Mouse (Mus musculus) CH12.LX (cell line): Measurements from ENCODE around the gene Fbxo11. TPM values are rescaled to one million over a fixed set of nuclear protein-coding genes. Genes with fewer than 3 reads are reported as not detected.

ENCODE experiments used
- DNase-seq: peaks from one replicate; pipeline ENCODE4 v3.0.0-alpha.2; 2013; ENCODE audit errors: extremely low read depth
- H3K27ac ChIP-seq: 2 replicates; pipeline ENCODE4 v1.5.1; 2012; ENCODE audit warnings: low read depth, mild to moderate bottlenecking, control low read depth, moderate library complexity; ENCODE audit not compliant: insufficient read depth
- H3K27me3 ChIP-seq: replicated peaks from 2 replicates; pipeline ENCODE3; 2012; ENCODE audit warnings: inconsistent platforms
- H3K36me3 ChIP-seq, 2 experiments: replicated peaks in 1 of 2; 2 replicates each; pipeline versions ENCODE3 to v1.6.1; 2012; ENCODE audit warnings: inconsistent platforms in 1 of 2, low read length in 1 of 2, mild to moderate bottlenecking in 1 of 2, mixed read lengths in 1 of 2, moderate library complexity in 1 of 2; ENCODE audit not compliant: control insufficient read depth in 1 of 2, insufficient read depth in 1 of 2
- H3K4me1 ChIP-seq, 2 experiments: 2 replicates each; pipeline ENCODE4 v1.6.1; 2012; ENCODE audit warnings: inconsistent platforms in 1 of 2, moderate library complexity in 1 of 2; ENCODE audit not compliant: insufficient read depth in 2 of 2, control insufficient read depth in 1 of 2
- H3K4me2 ChIP-seq: 2 replicates; pipeline ENCODE4 v1.6.1; 2012; ENCODE audit warnings: low read depth, mild to moderate bottlenecking, control low read depth; ENCODE audit not compliant: poor library complexity, insufficient read depth, severe bottlenecking
- H3K4me3 ChIP-seq, 3 experiments: fragments of 150-350 bp in 1 of 3; sonication (generic) in 1 of 3; replicated peaks in 1 of 3; 2 replicates each; pipeline versions ENCODE3 to v1.5.1; 2011 to 2012; ENCODE audit warnings: low read depth in 2 of 3, low read length in 2 of 3, mild to moderate bottlenecking in 2 of 3, moderate library complexity in 2 of 3, control low read depth in 1 of 3, improper control_type of control experiment in 1 of 3, inconsistent platforms in 1 of 3, mixed read lengths in 1 of 3; ENCODE audit not compliant: poor library complexity in 1 of 3
- H3K79me2 ChIP-seq: replicated peaks from 2 replicates; pipeline ENCODE4 v1.6.1; 2012; ENCODE audit warnings: mild to moderate bottlenecking, moderate library complexity; ENCODE audit not compliant: control insufficient read depth, poor library complexity, insufficient read depth, severe bottlenecking; ENCODE audit errors: extremely low read depth
- H3K9ac ChIP-seq: 2 replicates; pipeline ENCODE4 v1.6.1; 2012; ENCODE audit warnings: low read depth, mild to moderate bottlenecking, control low read depth, moderate library complexity; ENCODE audit not compliant: insufficient read depth
- H3K9me3 ChIP-seq: replicated peaks from 2 replicates; pipeline ENCODE3; 2012; ENCODE audit warnings: low read length, inconsistent platforms, mixed read lengths
- CHD1 ChIP-seq: IDR thresholded peaks from 2 replicates; pipeline ENCODE4 v1.6.1; 2012; ENCODE audit warnings: low read depth, low read length, improper control_type of control experiment, inconsistent platforms
- CHD2 ChIP-seq: IDR thresholded peaks from 2 replicates; pipeline ENCODE4 v1.6.1; 2011; ENCODE audit warnings: low read length, improper control_type of control experiment
- CTCF ChIP-seq, 2 experiments: IDR thresholded peaks in 1 of 2; conservative IDR thresholded peaks in 1 of 2; 2 replicates each; pipeline ENCODE4 v1.5.1; 2011 to 2012; ENCODE audit warnings: low read depth in 2 of 2, low read length in 2 of 2, improper control_type of control experiment in 1 of 2, inconsistent platforms in 1 of 2, mild to moderate bottlenecking in 1 of 2, moderate library complexity in 1 of 2
- E2F4 ChIP-seq: IDR thresholded peaks from 2 replicates; pipeline ENCODE4 v1.6.1; 2011; ENCODE audit warnings: low read depth, low read length, improper control_type of control experiment; ENCODE audit not compliant: insufficient replicate concordance
- ELF1 ChIP-seq: IDR thresholded peaks from 2 replicates; pipeline ENCODE4 v1.6.1; 2014; ENCODE audit warnings: low read depth, mild to moderate bottlenecking, inconsistent platforms, low read length, improper control_type of control experiment
- EP300 ChIP-seq: IDR thresholded peaks from 2 replicates; pipeline ENCODE4 v1.6.1; 2011; ENCODE audit warnings: low read length, improper control_type of control experiment
- ETS1 ChIP-seq: conservative IDR thresholded peaks from 2 replicates; pipeline ENCODE4 v1.6.1; 2012; ENCODE audit warnings: low read depth, mild to moderate bottlenecking, inconsistent platforms, low read length, improper control_type of control experiment, moderate library complexity
- GABPA ChIP-seq: IDR thresholded peaks from 2 replicates; pipeline ENCODE4 v1.6.1; 2012; ENCODE audit warnings: low read depth, low read length, improper control_type of control experiment, inconsistent platforms; ENCODE audit not compliant: insufficient replicate concordance
- HCFC1 ChIP-seq: IDR thresholded peaks from 2 replicates; pipeline ENCODE4 v1.6.1; 2012; ENCODE audit warnings: low read depth, mild to moderate bottlenecking, inconsistent platforms, low read length, improper control_type of control experiment
- IRF4 ChIP-seq: IDR thresholded peaks from 2 replicates; pipeline ENCODE4 v1.6.1; 2014; ENCODE audit warnings: low read depth, mild to moderate bottlenecking, inconsistent platforms, low read length, improper control_type of control experiment
- JUN ChIP-seq: IDR thresholded peaks from 2 replicates; pipeline ENCODE4 v1.6.1; 2011; ENCODE audit warnings: low read depth, mild to moderate bottlenecking, low read length, improper control_type of control experiment, moderate library complexity; ENCODE audit not compliant: insufficient read depth
- JUND ChIP-seq: conservative IDR thresholded peaks from 2 replicates; pipeline ENCODE4 v1.6.1; 2011; ENCODE audit warnings: low read depth, low read length, improper control_type of control experiment
- KAT2A ChIP-seq: IDR thresholded peaks from 2 replicates; pipeline ENCODE4 v1.6.1; 2012; ENCODE audit warnings: low read length, improper control_type of control experiment, inconsistent platforms; ENCODE audit not compliant: insufficient replicate concordance
- MAFK ChIP-seq: IDR thresholded peaks from 2 replicates; pipeline ENCODE4 v1.6.1; 2011; ENCODE audit warnings: low read length, improper control_type of control experiment; ENCODE audit not compliant: insufficient replicate concordance
- MAX ChIP-seq: IDR thresholded peaks from 2 replicates; pipeline ENCODE4 v1.6.1; 2011; ENCODE audit warnings: low read length, improper control_type of control experiment
- MAZ ChIP-seq: IDR thresholded peaks from 2 replicates; pipeline ENCODE4 v1.6.1; 2012; ENCODE audit warnings: low read depth, mild to moderate bottlenecking, inconsistent platforms, low read length, improper control_type of control experiment, moderate library complexity
- MEF2A ChIP-seq: IDR thresholded peaks from 2 replicates; pipeline ENCODE4 v1.6.1; 2014; ENCODE audit warnings: low read depth, mild to moderate bottlenecking, inconsistent platforms, low read length, improper control_type of control experiment, borderline replicate concordance
- MXI1 ChIP-seq: IDR thresholded peaks from 2 replicates; pipeline ENCODE4 v1.6.1; 2011; ENCODE audit warnings: mild to moderate bottlenecking, low read depth, low read length, improper control_type of control experiment
- MYC ChIP-seq: IDR thresholded peaks from 2 replicates; pipeline ENCODE4 v1.6.1; 2011; ENCODE audit warnings: low read depth, mild to moderate bottlenecking, improper control_type of control experiment, low read length
- NELFE ChIP-seq: IDR thresholded peaks from 2 replicates; pipeline ENCODE4 v1.6.1; 2011; ENCODE audit warnings: low read depth, low read length, improper control_type of control experiment
- NRF1 ChIP-seq: IDR thresholded peaks from 2 replicates; pipeline ENCODE4 v1.6.1; 2014; ENCODE audit warnings: low read depth, mild to moderate bottlenecking, inconsistent platforms, low read length, improper control_type of control experiment, moderate library complexity
- POLR2A ChIP-seq: IDR thresholded peaks from 2 replicates; pipeline ENCODE4 v1.6.1; 2011; ENCODE audit warnings: low read depth, mild to moderate bottlenecking, improper control_type of control experiment, low read length
- POLR2AphosphoS2 ChIP-seq: IDR thresholded peaks from 2 replicates; pipeline ENCODE4 v1.6.1; 2011; ENCODE audit warnings: low read depth, low read length, improper control_type of control experiment
- RAD21 ChIP-seq: IDR thresholded peaks from 2 replicates; pipeline ENCODE4 v1.6.1; 2011; ENCODE audit warnings: low read depth, mild to moderate bottlenecking, low read length, improper control_type of control experiment, moderate library complexity
- RCOR1 ChIP-seq: conservative IDR thresholded peaks from 2 replicates; pipeline ENCODE4 v1.6.1; 2012; ENCODE audit warnings: low read depth, mild to moderate bottlenecking, inconsistent platforms, low read length, improper control_type of control experiment
- SMC3 ChIP-seq: IDR thresholded peaks from 2 replicates; pipeline ENCODE4 v1.6.1; 2011; ENCODE audit warnings: low read depth, low read length, improper control_type of control experiment
- TCF12 ChIP-seq: IDR thresholded peaks from 2 replicates; pipeline ENCODE4 v1.6.1; 2014; ENCODE audit warnings: low read depth, mild to moderate bottlenecking, inconsistent platforms, low read length, improper control_type of control experiment
- UBTF ChIP-seq: IDR thresholded peaks from 2 replicates; pipeline ENCODE4 v1.6.1; 2012; ENCODE audit warnings: low read depth, mild to moderate bottlenecking, inconsistent platforms, low read length, improper control_type of control experiment, moderate library complexity
- USF1 ChIP-seq: IDR thresholded peaks from 2 replicates; pipeline ENCODE4 v1.6.1; 2014; ENCODE audit warnings: low read depth, mild to moderate bottlenecking, inconsistent platforms, low read length, improper control_type of control experiment
- USF2 ChIP-seq: conservative IDR thresholded peaks from 2 replicates; pipeline ENCODE4 v1.6.1; 2011; ENCODE audit warnings: low read depth, low read length, improper control_type of control experiment
- ZC3H11A ChIP-seq: IDR thresholded peaks from 2 replicates; pipeline ENCODE4 v1.6.1; 2012; ENCODE audit warnings: low read depth, mild to moderate bottlenecking, inconsistent platforms, low read length, improper control_type of control experiment
- ZKSCAN1 ChIP-seq: IDR thresholded peaks from 2 replicates; pipeline ENCODE4 v1.6.1; 2012; ENCODE audit warnings: low read depth, inconsistent platforms, low read length, improper control_type of control experiment, borderline replicate concordance
- ZMIZ1 ChIP-seq: IDR thresholded peaks from 2 replicates; pipeline ENCODE4 v1.6.1; 2012; ENCODE audit warnings: low read depth, mild to moderate bottlenecking, inconsistent platforms, low read length, improper control_type of control experiment
- ZNF384 ChIP-seq: IDR thresholded peaks from 2 replicates; pipeline ENCODE4 v1.6.1; 2012; ENCODE audit warnings: low read depth, low read length, improper control_type of control experiment, inconsistent platforms
- dilution Hi-C: fragments of 300-500 bp; cut with MboI; formaldehyde crosslinking; loops from 2 replicates; pipeline ENCODE4 v1.14.3; 2020; ENCODE audit warnings: low sequenced_read_pairs; ENCODE audit not compliant: extremely low pct_unique_long_range_greater_than_20kb, extremely low pct_ligation_motif_present
- in situ Hi-C: fragments of 300-500 bp; cut with MboI; formaldehyde crosslinking; loops from 3 replicates; pipeline ENCODE4 v1.14.3; 2019; ENCODE audit warnings: low sequenced_read_pairs, low pct_ligation_motif_present, low pct_unique_long_range_greater_than_20kb, mixed read lengths
- polyA plus RNA-seq: library from polyadenylated mRNA; unstranded; fragments of >175 nt; gene quantifications from 2 replicates; pipeline ENCODE4 v1.2.1, GENCODE M21; 2012; ENCODE audit warnings: low read depth; ENCODE audit not compliant: insufficient read length
- total RNA-seq, 2 experiments: library from RNA; depleted of rRNA; stranded (reverse); fragments of 300-350 nt in 1 of 2; fragments of >200 nt in 1 of 2; gene quantifications; 2 replicates each; pipeline ENCODE4 v1.2.3; 2012 to 2014

The Fbxo11 gene
- total and polyA plus RNA-seq, 3 experiments, result 37.6 to 61.8 (median 61.0) TPM

DNA sequence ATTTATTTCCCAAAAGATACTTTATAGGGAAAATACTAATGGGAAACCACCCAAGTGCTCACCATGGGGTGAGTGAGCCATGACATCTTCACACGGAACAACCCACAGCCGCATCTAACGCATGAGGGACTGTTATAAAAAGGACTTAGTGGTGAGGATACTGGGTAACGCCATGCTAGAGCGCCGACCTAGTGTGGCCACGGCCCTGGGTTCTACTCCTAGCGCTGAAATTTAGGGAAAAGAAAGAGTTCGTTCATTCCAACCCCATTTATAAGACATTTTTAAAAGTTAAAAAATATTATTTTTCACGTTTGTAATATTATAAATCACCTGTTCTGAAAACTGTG lies 48.8 kb upstream of the Fbxo11 start (continued):
- TF ChIP-seq KAT2A, result no peak
- TF ChIP-seq POLR2AphosphoS2, result peak; percentile 87
- no peak for TF ChIP-seq TCF12
- TF ChIP-seq GABPA, result no peak
- no peak for TF ChIP-seq USF1
- peak; percentile 73 for TF ChIP-seq POLR2A
- TF ChIP-seq NRF1, result no peak
- peak; percentile 78; the same call in 1 of the 2 replicates for TF ChIP-seq MXI1
- no peak for TF ChIP-seq SMC3
- no peak for TF ChIP-seq MEF2A
- no peak for TF ChIP-seq IRF4
- no peak for TF ChIP-seq E2F4

GRCm38 (mm10) chr17:88113015-88113882 lies 48.2 kb upstream of the Fbxo11 start:
- Histone ChIP-seq H3K36me3 (peaks cover 13 to 14% of the 10 kb centered on the region in 2 experiments), H3K79me2 (peaks cover 2% of the 10 kb centered on the region), H3K9me3 (peaks cover 15% of the 10 kb centered on the region), H3K27ac (peak overlapping the region; percentile 99), H3K9ac (peak overlapping the region; percentile 73), H3K4me1 (peaks cover 9 to 53% of the 10 kb centered on the region in 2 experiments), H3K27me3 (no peaks in the 10 kb centered on the region), H3K4me3 (no peak overlapping the region), H3K4me2 (peak overlapping the region; percentile 85)
- peak; percentile 99 for DNase-seq
- dilution Hi-C loops (no loop called here), in situ Hi-C loops (no loop called here)
- peak; percentile 99 for TF ChIP-seq JUND
- TF ChIP-seq JUN, result peak; percentile 96
- peak; percentile 95 for TF ChIP-seq MAFK
- 0 out of 2 replicates have a peak, but pooled peaks have one; percentile 84 for TF ChIP-seq MXI1
- peak; percentile 38 for TF ChIP-seq ELF1
- peak; percentile 46 for TF ChIP-seq HCFC1
- peak; percentile 98 for TF ChIP-seq ETS1
- peak in 1 of 2 experiments; percentile 66; a peak in 2 of 4 replicates for TF ChIP-seq CTCF (conservative IDR thresholded peaks at IDR 0.05 in 1 of 2, IDR thresholded peaks at IDR 0.05 in 1 of 2; ENCODE audit: low read depth in 2 of 2, low read length in 2 of 2)
- peak; percentile 88; the same call in 1 of the 2 replicates for TF ChIP-seq MAX
- no peak for TF ChIP-seq GABPA
- peak; percentile 74; the same call in 1 of the 2 replicates for TF ChIP-seq E2F4
- peak; percentile 92 for TF ChIP-seq CHD2
- no peak for TF ChIP-seq NRF1
- TF ChIP-seq NELFE, result peak; percentile 68
- peak; percentile 40; the same call in 1 of the 2 replicates for TF ChIP-seq CHD1
- TF ChIP-seq POLR2AphosphoS2, result peak; percentile 60
- peak; percentile 92 for TF ChIP-seq MAZ
- peak; percentile 91 for TF ChIP-seq MYC
- peak; percentile 69 for TF ChIP-seq ZNF384
- TF ChIP-seq RAD21, result peak; percentile 71
- TF ChIP-seq EP300, result peak; percentile 99
- peak; percentile 99 for TF ChIP-seq TCF12
- TF ChIP-seq RCOR1, result peak; percentile 99
- TF ChIP-seq USF2, result no peak
- no peak for TF ChIP-seq ZC3H11A
- no peak for TF ChIP-seq ZKSCAN1
- TF ChIP-seq KAT2A, result peak; percentile 79
- no peak for TF ChIP-seq UBTF
- peak; percentile 98 for TF ChIP-seq IRF4
- TF ChIP-seq POLR2A, result peak; percentile 46; the same call in 1 of the 2 replicates
- TF ChIP-seq ZMIZ1, result peak; percentile 45; the same call in 1 of the 2 replicates
